Mouse (Mus musculus) MEL (cell line): ENCODE measurements around the gene Vash2. TPM values are rescaled to one million over a fixed set of nuclear protein-coding genes. Genes with fewer than 3 reads are reported as not detected.

Experiments
- DNase-seq: peaks from one replicate; pipeline ENCODE4 v3.0.0; 2011; ENCODE audit warnings: low read depth, low spot score
- H3K27ac ChIP-seq: 2 replicates; pipeline ENCODE4 v1.5.1; 2012; ENCODE audit warnings: low read depth, mild to moderate bottlenecking, control low read depth, low read length, moderate library complexity; ENCODE audit not compliant: control insufficient read depth
- H3K27me3 ChIP-seq, 2 experiments: fragments of 150-350 bp in 1 of 2; sonication (generic) in 1 of 2; 2 replicates each; pipeline ENCODE4 v1.6.1; 2012; ENCODE audit warnings: low read length in 2 of 2, mild to moderate bottlenecking in 2 of 2, improper control_type of control experiment in 1 of 2, moderate library complexity in 1 of 2; ENCODE audit not compliant: insufficient read depth in 2 of 2, control insufficient read depth in 1 of 2
- H3K36me3 ChIP-seq, 2 experiments: 2 replicates each; pipeline ENCODE4 v1.6.1; 2012 to 2014; ENCODE audit warnings: low read length in 2 of 2, improper control_type of control experiment in 1 of 2, inconsistent platforms in 1 of 2, mild to moderate bottlenecking in 1 of 2; ENCODE audit not compliant: insufficient read depth in 2 of 2, control insufficient read depth in 1 of 2
- H3K4me1 ChIP-seq, 2 experiments: fragments of 150-350 bp in 1 of 2; sonication (generic) in 1 of 2; 2 replicates each; pipeline ENCODE4 v1.6.1; 2012; ENCODE audit warnings: low read length in 2 of 2, improper control_type of control experiment in 1 of 2, mild to moderate bottlenecking in 1 of 2; ENCODE audit not compliant: insufficient read depth in 2 of 2, control insufficient read depth in 1 of 2
- H3K4me3 ChIP-seq, 2 experiments: fragments of 150-350 bp in 1 of 2; sonication (generic) in 1 of 2; 2 replicates each; pipeline ENCODE4 v1.5.1; 2012; ENCODE audit warnings: low read depth in 2 of 2, low read length in 2 of 2, mild to moderate bottlenecking in 2 of 2, moderate library complexity in 2 of 2, control low read depth in 1 of 2, improper control_type of control experiment in 1 of 2; ENCODE audit not compliant: control insufficient read depth in 1 of 2, insufficient read depth in 1 of 2
- H3K79me2 ChIP-seq: 2 replicates; pipeline ENCODE4 v1.6.1; 2012; ENCODE audit warnings: mild to moderate bottlenecking, low read length, moderate library complexity; ENCODE audit not compliant: control insufficient read depth, poor library complexity, insufficient read depth
- H3K9ac ChIP-seq: 2 replicates; pipeline ENCODE4 v1.6.1; 2012; ENCODE audit warnings: low read depth, mild to moderate bottlenecking, control low read depth, low read length, moderate library complexity; ENCODE audit not compliant: control insufficient read depth, poor library complexity, severe bottlenecking
- H3K9me3 ChIP-seq: fragments of 150-350 bp; sonication (generic); replicated peaks from 2 replicates; pipeline ENCODE4 v1.6.1; 2012; ENCODE audit warnings: mild to moderate bottlenecking, low read length, improper control_type of control experiment, moderate library complexity; ENCODE audit not compliant: insufficient read depth
- BHLHE40 ChIP-seq: IDR thresholded peaks from 2 replicates; pipeline ENCODE4 v1.6.1; 2012; ENCODE audit warnings: low read depth, mild to moderate bottlenecking, inconsistent platforms, low read length, improper control_type of control experiment, borderline replicate concordance
- ELF1 ChIP-seq: IDR thresholded peaks from 2 replicates; pipeline ENCODE4 v1.6.1; 2014; ENCODE audit warnings: low read depth, mild to moderate bottlenecking, inconsistent platforms, low read length, improper control_type of control experiment, moderate library complexity
- GABPA ChIP-seq: IDR thresholded peaks from 2 replicates; pipeline ENCODE4 v1.6.1; 2012; ENCODE audit warnings: low read depth, mild to moderate bottlenecking, inconsistent platforms, low read length, improper control_type of control experiment, moderate library complexity
- HCFC1 ChIP-seq: IDR thresholded peaks from 2 replicates; pipeline ENCODE4 v1.6.1; 2012; ENCODE audit warnings: low read depth, mild to moderate bottlenecking, inconsistent platforms, low read length, improper control_type of control experiment, moderate library complexity
- JUND ChIP-seq: IDR thresholded peaks from 2 replicates; pipeline ENCODE4 v1.6.1; 2011; ENCODE audit warnings: low read depth, mild to moderate bottlenecking, improper control_type of control experiment, low read length
- KAT2A ChIP-seq: conservative IDR thresholded peaks from 2 replicates; pipeline ENCODE4 v1.6.1; 2012; ENCODE audit warnings: low read depth, low read length, improper control_type of control experiment, inconsistent platforms
- MAFK ChIP-seq: IDR thresholded peaks from 2 replicates; pipeline ENCODE4 v1.6.1; 2011; ENCODE audit warnings: low read depth, mild to moderate bottlenecking, low read length, improper control_type of control experiment, borderline replicate concordance
- MAX ChIP-seq: IDR thresholded peaks from 2 replicates; pipeline ENCODE4 v1.6.1; 2011; ENCODE audit warnings: low read length, improper control_type of control experiment
- MXI1 ChIP-seq: IDR thresholded peaks from 2 replicates; pipeline ENCODE4 v1.6.1; 2011; ENCODE audit warnings: mild to moderate bottlenecking, low read depth, low read length, improper control_type of control experiment
- MYC ChIP-seq: IDR thresholded peaks from 2 replicates; pipeline ENCODE4 v1.6.1; 2011; ENCODE audit warnings: low read depth, mild to moderate bottlenecking, low read length, improper control_type of control experiment, moderate library complexity
- NELFE ChIP-seq: IDR thresholded peaks from 2 replicates; pipeline ENCODE4 v1.6.1; 2011; ENCODE audit warnings: low read depth, low read length, improper control_type of control experiment
- NRF1 ChIP-seq: IDR thresholded peaks from 2 replicates; pipeline ENCODE4 v1.6.1; 2014; ENCODE audit warnings: low read depth, mild to moderate bottlenecking, inconsistent platforms, low read length, improper control_type of control experiment, moderate library complexity; ENCODE audit not compliant: poor library complexity, insufficient read depth, severe bottlenecking
- POLR2A ChIP-seq, 2 experiments: IDR thresholded peaks; 2 replicates each; pipeline ENCODE4 v1.6.1; 2011 to 2012; ENCODE audit warnings: low read length in 2 of 2, mild to moderate bottlenecking in 2 of 2, control low read depth in 1 of 2, improper control_type of control experiment in 1 of 2, low read depth in 1 of 2, moderate library complexity in 1 of 2; ENCODE audit not compliant: control insufficient read depth in 1 of 2, insufficient read depth in 1 of 2, poor library complexity in 1 of 2
- POLR2AphosphoS2 ChIP-seq: IDR thresholded peaks from 2 replicates; pipeline ENCODE4 v1.6.1; 2011; ENCODE audit warnings: low read length, improper control_type of control experiment
- RAD21 ChIP-seq: IDR thresholded peaks from 2 replicates; pipeline ENCODE4 v1.6.1; 2011; ENCODE audit warnings: mild to moderate bottlenecking, low read depth, low read length, improper control_type of control experiment
- RCOR1 ChIP-seq: IDR thresholded peaks from 2 replicates; pipeline ENCODE4 v1.6.1; 2012; ENCODE audit warnings: low read depth, mild to moderate bottlenecking, inconsistent platforms, low read length, improper control_type of control experiment
- TAL1 ChIP-seq: IDR thresholded peaks from 2 replicates; pipeline ENCODE4 v1.6.1; 2012; ENCODE audit warnings: mild to moderate bottlenecking, inconsistent platforms, low read length, moderate library complexity, mixed read lengths
- TBP ChIP-seq: IDR thresholded peaks from 2 replicates; pipeline ENCODE4 v1.8.0; 2011; ENCODE audit warnings: low read depth, low read length, improper control_type of control experiment
- ZKSCAN1 ChIP-seq: IDR thresholded peaks from 2 replicates; pipeline ENCODE4 v1.6.1; 2012; ENCODE audit warnings: low read depth, mild to moderate bottlenecking, inconsistent platforms, low read length, improper control_type of control experiment, moderate library complexity
- ZNF384 ChIP-seq: IDR thresholded peaks from 2 replicates; pipeline ENCODE4 v1.6.1; 2012; ENCODE audit warnings: low read depth, mild to moderate bottlenecking, inconsistent platforms, low read length, improper control_type of control experiment
- polyA plus RNA-seq, 2 experiments: library from polyadenylated mRNA; stranded (reverse) in 1 of 2; unstranded in 1 of 2; fragments of >175 nt in 1 of 2; fragments of >200 nt in 1 of 2; gene quantifications; 2 replicates each; pipeline versions ENCODE4 v1.2.1 to v1.2.4; 2012; ENCODE audit warnings: low replicate concordance in 2 of 2, low read depth in 1 of 2; ENCODE audit not compliant: insufficient read length in 2 of 2, insufficient read depth in 1 of 2, missing spikeins in 1 of 2
- total RNA-seq: library from RNA; depleted of rRNA; stranded (reverse); fragments of 300-350 nt; gene quantifications from 2 replicates; pipeline ENCODE4 v1.2.3, GENCODE M21; 2012

Gene Vash2
- total and polyA plus RNA-seq, 3 experiments: 2.6 to 9.8 TPM; not detected in 1

- TF ChIP-seq ZNF384: no peak
- no peak for TF ChIP-seq ELF1
- TF ChIP-seq POLR2A (IDR thresholded peaks at IDR 0.05; ENCODE audit: control insufficient read depth in 1 of 2, insufficient read depth in 1 of 2, low read depth in 1 of 2, low read length in 2 of 2, poor library complexity in 1 of 2): no peak
- TF ChIP-seq ZKSCAN1: no peak
- TF ChIP-seq JUND: no peak
- TF ChIP-seq HCFC1: no peak
- peak; percentile 34; the same call in 1 of the 2 replicates for TF ChIP-seq MXI1
- no peak for TF ChIP-seq TBP
- TF ChIP-seq MYC: no peak
- TF ChIP-seq RCOR1: no peak
- TF ChIP-seq KAT2A: no peak
Measured at GRCm38 (mm10) chr1:190951014-190951413, 28.1 kb downstream of the Vash2 start (continued).

GRCm38 (mm10) chr1:190948846-190949245 lies 30.2 kb downstream of the Vash2 start:
- TF ChIP-seq GABPA: no peak
- no peak for TF ChIP-seq MXI1
- TF ChIP-seq ZKSCAN1: no peak
- Histone ChIP-seq H3K4me1 (peaks cover 0 to 2% of the 10 kb centered on the region in 2 experiments; a peak in 1 of 4 replicates), H3K27ac (no peak overlapping the region), H3K79me2 (no peaks in the 10 kb centered on the region), H3K9me3 (no peaks in the 10 kb centered on the region), H3K4me3 (no peak overlapping the region), H3K36me3 (peaks cover 0 to 3% of the 10 kb centered on the region in 2 experiments; a peak in 3 of 4 replicates), H3K9ac (no peak overlapping the region), H3K27me3 (no peaks in the 10 kb centered on the region)
- no peak for DNase-seq

GRCm38 (mm10) chr1:190948439-190948838 lies 30.7 kb downstream of the Vash2 start:
- Histone ChIP-seq H3K9ac (no peak overlapping the region), H3K36me3 (peaks cover 0 to 3% of the 10 kb centered on the region in 2 experiments; a peak in 3 of 4 replicates), H3K9me3 (no peaks in the 10 kb centered on the region), H3K79me2 (no peaks in the 10 kb centered on the region), H3K27me3 (no peaks in the 10 kb centered on the region), H3K27ac (no peak overlapping the region), H3K4me3 (no peak overlapping the region), H3K4me1 (peaks cover 0 to 2% of the 10 kb centered on the region in 2 experiments; a peak in 1 of 4 replicates)
- DNase-seq: no peak
- TF ChIP-seq NRF1: no peak
- TF ChIP-seq JUND: no peak
- TF ChIP-seq NELFE: no peak
- no peak for TF ChIP-seq BHLHE40
- TF ChIP-seq TBP: no peak
- no peak for TF ChIP-seq MAFK
- no peak for TF ChIP-seq ZNF384
- no peak for TF ChIP-seq POLR2AphosphoS2
- TF ChIP-seq MYC: no peak
- TF ChIP-seq HCFC1: no peak
- TF ChIP-seq RCOR1: no peak
- no peak for TF ChIP-seq MAX
- TF ChIP-seq TAL1: no peak
- no peak for TF ChIP-seq RAD21
